In genomic region chr11:86412772-86413390, GRCm38 (mm10) we compare ENCODE assay signal across 16 mouse cellular contexts. TPM values are rescaled to one million over a fixed set of nuclear protein-coding genes. Genes with fewer than 3 reads are reported as not detected.
DNase-seq lines count a peak whose midpoint lies in the region; ATAC-seq and TF ChIP-seq lines count a peak whose summit lies in the region.
"Had no signal": no experiment of that assay in that cellular context is flagged by ENCODE, and none has a peak within 500 bp of the region (broad histone marks: within the 10 kb centered on the region; RNA-seq: fewer than 3 reads in every experiment).

No protein-coding gene starts in this region.

- no peaks in the 10 kb centered on the region for H3K36me3 ChIP-seq in forebrain, embryonic 12.5 days (replicated peaks)
- H3K36me3 ChIP-seq in forebrain, embryonic 10.5 days (replicated peaks): no peaks in the 10 kb centered on the region
- H3K36me3 ChIP-seq in forebrain, embryonic 14.5 days (ENCODE audit: control insufficient read depth, insufficient read depth, low read length): no peaks in the 10 kb centered on the region
- H3K36me3 ChIP-seq in small intestine, adult 2 months (ENCODE audit: control insufficient read depth, insufficient read depth, low read length): no peaks in the 10 kb centered on the region
- H3K36me3 ChIP-seq: liver, embryonic 13.5 days had no signal

- H3K27ac ChIP-seq in forebrain, embryonic 12.5 days: peak overlapping the region; percentile 4; the same call in 1 of the 2 replicates
- H3K27ac ChIP-seq in forebrain, embryonic 10.5 days: no peak overlapping the region
- peak overlapping the region; percentile 48; the same call in 1 of the 2 replicates for H3K27ac ChIP-seq in forebrain, embryonic 14.5 days (ENCODE audit: low read depth, low read length)
- H3K27ac ChIP-seq in small intestine, adult 2 months (ENCODE audit: insufficient read depth, low read depth, low read length): no peak overlapping the region
- H3K27ac ChIP-seq: liver, embryonic 13.5 days had no signal

- no peaks in the 10 kb centered on the region for H3K9me3 ChIP-seq in forebrain, embryonic 12.5 days
- H3K9me3 ChIP-seq in forebrain, embryonic 10.5 days: no peaks in the 10 kb centered on the region
- H3K9me3 ChIP-seq in forebrain, embryonic 14.5 days (replicated peaks; ENCODE audit: control insufficient read depth, low read length): no peaks in the 10 kb centered on the region
- H3K9me3 ChIP-seq: liver, embryonic 13.5 days had no signal

- no peak overlapping the region for H3K4me3 ChIP-seq in forebrain, embryonic 12.5 days (replicated peaks)
- no peak overlapping the region for H3K4me3 ChIP-seq in forebrain, embryonic 10.5 days
- H3K4me3 ChIP-seq in forebrain, embryonic 14.5 days (ENCODE audit: low read depth, low read length): no peak overlapping the region
- 0 out of 2 replicates have a peak overlapping the region, but pooled peaks have one; percentile 2 for H3K4me3 ChIP-seq in small intestine, adult 2 months (ENCODE audit: low read depth, low read length)
- H3K4me3 ChIP-seq: liver, embryonic 13.5 days; megakaryocyte, embryonic 14.5 days; myocyte had no signal

- no peak for TF ChIP-seq POLR2A in small intestine, adult 2 months (IDR thresholded peaks at IDR 0.05; ENCODE audit: low read depth, low read length)

- no peak for DNase-seq in forebrain, embryonic 10.5 days (ENCODE audit: extremely low spot score, low spot score)
- DNase-seq in retina, postnatal 1 day: peak; percentile 52
- no peak for DNase-seq in retina, embryonic 14.5 days (ENCODE audit: low spot score)
- DNase-seq in forebrain, embryonic 14.5 days (ENCODE audit: low spot score): peak; percentile 59
- no peak for DNase-seq in ovary, postnatal 36 days (ENCODE audit: low spot score)
- no peak for DNase-seq in MN1 (ENCODE audit: low spot score)
- DNase-seq: adrenal gland, postnatal 25 days; kidney, adult 8-10 months; liver, embryonic 13.5 days; right cerebral cortex, postnatal 25 days had no signal

- H3K9ac ChIP-seq in forebrain, embryonic 12.5 days: 0 out of 2 replicates have a peak overlapping the region, but pooled peaks have one; percentile 33
- no peak overlapping the region for H3K9ac ChIP-seq in forebrain, embryonic 14.5 days (ENCODE audit: low read length)
- H3K9ac ChIP-seq: liver, embryonic 13.5 days had no signal

- peaks cover 36% of the 10 kb centered on the region for H3K4me1 ChIP-seq in forebrain, embryonic 12.5 days
- H3K4me1 ChIP-seq in forebrain, embryonic 10.5 days: peaks cover 41% of the 10 kb centered on the region
- peaks cover 15% of the 10 kb centered on the region for H3K4me1 ChIP-seq in forebrain, embryonic 14.5 days (ENCODE audit: control insufficient read depth, insufficient read depth, low read length)
- H3K4me1 ChIP-seq in small intestine, adult 2 months (ENCODE audit: control insufficient read depth, insufficient read depth, insufficient read length, low read length): peaks cover 18% of the 10 kb centered on the region

- H3K27me3 ChIP-seq in forebrain, embryonic 12.5 days: peaks cover 48% of the 10 kb centered on the region
- H3K27me3 ChIP-seq in forebrain, embryonic 10.5 days (ENCODE audit: poor library complexity, severe bottlenecking): peaks cover 34% of the 10 kb centered on the region
- 0 out of 2 replicates have a peak, but pooled peaks cover under 1% of the 10 kb centered on the region for H3K27me3 ChIP-seq in forebrain, embryonic 14.5 days (replicated peaks; ENCODE audit: control insufficient read depth, insufficient read depth, low read length)
- H3K27me3 ChIP-seq in small intestine, adult 2 months (ENCODE audit: control insufficient read depth, insufficient read depth, low read length): no peaks in the 10 kb centered on the region
- H3K27me3 ChIP-seq: liver, embryonic 13.5 days had no signal

- WGBS in forebrain, embryonic 12.5 days: 31% methylated on average over 13 of the region's 13 CpGs
- 57% methylated on average over 13 of the region's 13 CpGs for WGBS in forebrain, embryonic 10.5 days
- WGBS in forebrain, embryonic 14.5 days: 24% methylated on average over 13 of the region's 13 CpGs
- WGBS in small intestine, adult 2 months: 24% methylated on average over 13 of the region's 13 CpGs

- no peak for TF ChIP-seq CTCF in small intestine, adult 2 months (IDR thresholded peaks at IDR 0.05; ENCODE audit: extremely low read depth, insufficient read length, insufficient replicate concordance, low read depth, low read length)

- H3K4me2 ChIP-seq in forebrain, embryonic 12.5 days: 0 out of 2 replicates have a peak overlapping the region, but pooled peaks have one; percentile 19
- 0 out of 2 replicates have a peak overlapping the region, but pooled peaks have one; percentile 5 for H3K4me2 ChIP-seq in forebrain, embryonic 14.5 days (ENCODE audit: low read length)
- H3K4me2 ChIP-seq: heart, embryonic 11.5 days; liver, embryonic 13.5 days had no signal

- ATAC-seq in forebrain, embryonic 12.5 days (ENCODE audit: low FRiP score): no peak
- ATAC-seq in forebrain, embryonic 14.5 days: peak; percentile 75
- ATAC-seq: lung, postnatal 0 days had no signal

RNA-seq across cellular contexts. Expression of gene Med13, which starts 55.5 kb away (rescaled TPM):
- 14.8 and 16.4 TPM in 2 replicates for polyA plus RNA-seq in forebrain, embryonic 12.5 days (2016; fragmentation: Nextera tagmentation; extraction: Ambion mirVana)
- polyA plus RNA-seq in forebrain, embryonic 10.5 days (2016; fragmentation: Nextera tagmentation; extraction: Ambion mirVana): 6.6 and 7.5 TPM in 2 replicates
- polyA plus RNA-seq in forebrain, embryonic 14.5 days (2014; fragmentation: Nextera tagmentation; extraction: Ambion mirVana): 13.4 and 17.1 TPM in 2 replicates
- 5.8 and 21.8 TPM in 2 replicates for polyA plus RNA-seq in small intestine, adult 2 months (2012; rRNA removed)

Comparison
In these comparisons a context has a peak if more than half of its experiments do, and no peak if none do; other contexts are left out.
1. H3K27ac ChIP-seq: peak in forebrain, embryonic 12.5 days (single experiment) and forebrain, embryonic 14.5 days (single experiment); none in forebrain, embryonic 10.5 days (single experiment) and small intestine, adult 2 months (single experiment).
2. DNase-seq: peak in retina, postnatal 1 day (single experiment) and forebrain, embryonic 14.5 days (single experiment); none in forebrain, embryonic 10.5 days (single experiment), retina, embryonic 14.5 days (single experiment), ovary, postnatal 36 days (single experiment) and MN1 (single experiment).